Mouse (Mus musculus): ENCODE measurements at regions not wholly inside any gene's neighbourhood (a gene's known extent, or its start where the extent isn't known, plus 50 kb on each side); places are given as distances from the start of the nearest gene placed in this dataset.
"Not testable (repeated sequence)": the region's sequence is repeated elsewhere in the genome, so short reads cannot be mapped to it uniquely, and the experiment has no call there.

GRCm38 (mm10) chrX:99732526-99732925 is 88.3 kb upstream of the Tmem28 start:
- ATAC-seq (ENCODE audit: low FRiP score) (no peak), DNase-seq (ENCODE audit: low spot score) (no peak)
- Histone ChIP-seq H3K36me3 (replicated peaks; ENCODE audit: control insufficient read depth, insufficient read depth) (no peaks in the 10 kb centered on the region), H3K4me2 (replicated peaks) (no peak overlapping the region), H3K27ac (no peak overlapping the region), H3K4me3 (replicated peaks; ENCODE audit: low read length) (no peak overlapping the region), H3K27me3 (ENCODE audit: control insufficient read depth, insufficient read depth, low read length) (peaks cover 22% of the 10 kb centered on the region), H3K4me1 (replicated peaks; ENCODE audit: control insufficient read depth, insufficient read depth, low read length) (no peaks in the 10 kb centered on the region), H3K9me3 (ENCODE audit: control insufficient read depth, low read length) (no peaks in the 10 kb centered on the region), H3K9ac (no peak overlapping the region)
- 75% methylated on average over 2 of the region's 2 CpGs for WGBS

GRCm38 (mm10) chrX:99725101-99725500 is 95.7 kb upstream of the Tmem28 start:
- no peaks in the 10 kb centered on the region for H3K4me1 ChIP-seq (replicated peaks; ENCODE audit: control insufficient read depth, insufficient read depth, low read length)
- H3K4me3 ChIP-seq (replicated peaks; ENCODE audit: low read length) = no peak overlapping the region
- DNase-seq (ENCODE audit: low spot score) (peak; percentile 56), ATAC-seq (ENCODE audit: low FRiP score) (no peak)
- 0% methylated on average over 1 of the region's 1 CpGs for WGBS
- H3K4me2 ChIP-seq (replicated peaks) = no peak overlapping the region
- H3K27ac ChIP-seq = no peak overlapping the region
- H3K27me3 ChIP-seq (ENCODE audit: control insufficient read depth, insufficient read depth, low read length) = peaks cover 4% of the 10 kb centered on the region; the same call in 1 of the 2 replicates
- H3K9ac ChIP-seq = no peak overlapping the region
- H3K9me3 ChIP-seq (ENCODE audit: control insufficient read depth, low read length) = no peaks in the 10 kb centered on the region
- no peaks in the 10 kb centered on the region for H3K36me3 ChIP-seq (replicated peaks; ENCODE audit: control insufficient read depth, insufficient read depth)

GRCm38 (mm10) chrX:99695366-99695765 is 125.5 kb upstream of the Tmem28 start:
- no peak for ATAC-seq (ENCODE audit: low FRiP score)
- DNase-seq (ENCODE audit: low spot score) = no peak
- Histone ChIP-seq H3K4me3 (replicated peaks; ENCODE audit: low read length) (no peak overlapping the region), H3K4me1 (replicated peaks; ENCODE audit: control insufficient read depth, insufficient read depth, low read length) (no peaks in the 10 kb centered on the region), H3K9ac (no peak overlapping the region), H3K36me3 (replicated peaks; ENCODE audit: control insufficient read depth, insufficient read depth) (no peaks in the 10 kb centered on the region), H3K27me3 (ENCODE audit: control insufficient read depth, insufficient read depth, low read length) (peaks cover 12% of the 10 kb centered on the region; the same call in 1 of the 2 replicates), H3K27ac (no peak overlapping the region), H3K9me3 (ENCODE audit: control insufficient read depth, low read length) (no peaks in the 10 kb centered on the region), H3K4me2 (replicated peaks) (no peak overlapping the region)
- 60% methylated on average over 4 of the region's 4 CpGs for WGBS

GRCm38 (mm10) chrX:99690971-99691370 is 129.8 kb upstream of the Tmem28 start:
- Histone ChIP-seq H3K36me3 (replicated peaks; ENCODE audit: control insufficient read depth, insufficient read depth) (no peaks in the 10 kb centered on the region), H3K4me1 (replicated peaks; ENCODE audit: control insufficient read depth, insufficient read depth, low read length) (no peaks in the 10 kb centered on the region), H3K27me3 (ENCODE audit: control insufficient read depth, insufficient read depth, low read length) (peaks cover 16% of the 10 kb centered on the region; the same call in 1 of the 2 replicates), H3K9ac (no peak overlapping the region), H3K9me3 (ENCODE audit: control insufficient read depth, low read length) (no peaks in the 10 kb centered on the region), H3K27ac (no peak overlapping the region), H3K4me2 (replicated peaks) (no peak overlapping the region), H3K4me3 (replicated peaks; ENCODE audit: low read length) (no peak overlapping the region)
- no peak for DNase-seq (ENCODE audit: low spot score)
- 74% methylated on average over 4 of the region's 4 CpGs for WGBS
- no peak for ATAC-seq (ENCODE audit: low FRiP score)

- no peaks in the 10 kb centered on the region for H3K9me3 ChIP-seq (ENCODE audit: control insufficient read depth, low read length)
- ATAC-seq (ENCODE audit: low FRiP score) (no peak), DNase-seq (ENCODE audit: low spot score) (no peak)
- H3K27ac ChIP-seq = no peak overlapping the region
- WGBS = 78% methylated on average over 4 of the region's 4 CpGs
- H3K9ac ChIP-seq = no peak overlapping the region
- no peak overlapping the region for H3K4me2 ChIP-seq (replicated peaks)
- no peak overlapping the region for H3K4me3 ChIP-seq (replicated peaks; ENCODE audit: low read length)
- no peaks in the 10 kb centered on the region for H3K4me1 ChIP-seq (replicated peaks; ENCODE audit: control insufficient read depth, insufficient read depth, low read length)
- H3K27me3 ChIP-seq (ENCODE audit: control insufficient read depth, insufficient read depth, low read length) = peaks cover 16% of the 10 kb centered on the region; the same call in 1 of the 2 replicates
- no peaks in the 10 kb centered on the region for H3K36me3 ChIP-seq (replicated peaks; ENCODE audit: control insufficient read depth, insufficient read depth)
Observed at GRCm38 (mm10) chrX:99689761-99690160, 131.1 kb upstream of the Tmem28 start.

- not testable (repeated sequence) for H3K27ac ChIP-seq; H3K4me3 ChIP-seq (replicated peaks; ENCODE audit: low read length); ATAC-seq (ENCODE audit: low FRiP score); H3K9ac ChIP-seq; DNase-seq (ENCODE audit: low spot score); H3K36me3 ChIP-seq (replicated peaks; ENCODE audit: control insufficient read depth, insufficient read depth); H3K9me3 ChIP-seq (ENCODE audit: control insufficient read depth, low read length); H3K4me2 ChIP-seq (replicated peaks); H3K4me1 ChIP-seq (replicated peaks; ENCODE audit: control insufficient read depth, insufficient read depth, low read length); H3K27me3 ChIP-seq (ENCODE audit: control insufficient read depth, insufficient read depth, low read length)
Observed at GRCm38 (mm10) chrX:99682491-99682890, 138.3 kb upstream of the Tmem28 start.

GRCm38 (mm10) chrX:99667596-99667995 is 153.2 kb upstream of the Tmem28 start:
- ATAC-seq (ENCODE audit: low FRiP score) (no peak), DNase-seq (ENCODE audit: low spot score) (no peak)
- Histone ChIP-seq H3K36me3 (replicated peaks; ENCODE audit: control insufficient read depth, insufficient read depth) (no peaks in the 10 kb centered on the region), H3K4me2 (replicated peaks) (no peak overlapping the region), H3K9me3 (ENCODE audit: control insufficient read depth, low read length) (no peaks in the 10 kb centered on the region), H3K4me1 (replicated peaks; ENCODE audit: control insufficient read depth, insufficient read depth, low read length) (no peaks in the 10 kb centered on the region), H3K27ac (no peak overlapping the region), H3K4me3 (replicated peaks; ENCODE audit: low read length) (no peak overlapping the region), H3K9ac (no peak overlapping the region), H3K27me3 (ENCODE audit: control insufficient read depth, insufficient read depth, low read length) (peaks cover 22% of the 10 kb centered on the region)
- WGBS = 89% methylated on average over 2 of the region's 2 CpGs

- no peak overlapping the region for H3K27ac ChIP-seq
- 79% methylated on average over 3 of the region's 3 CpGs for WGBS
Observed at GRCm38 (mm10) chrX:99662566-99662965, 158.3 kb upstream of the Tmem28 start.

GRCm38 (mm10) chrX:99659496-99660140 is 161.2 kb upstream of the Tmem28 start:
- DNase-seq (ENCODE audit: low spot score) (no peak), ATAC-seq (ENCODE audit: low FRiP score) (no peak)
- no peaks in the 10 kb centered on the region for H3K36me3 ChIP-seq (replicated peaks; ENCODE audit: control insufficient read depth, insufficient read depth)
- WGBS = 11% methylated on average over 8 of the region's 8 CpGs
- H3K27ac ChIP-seq = no peak overlapping the region
- H3K4me1 ChIP-seq (replicated peaks; ENCODE audit: control insufficient read depth, insufficient read depth, low read length) = no peaks in the 10 kb centered on the region
- H3K4me3 ChIP-seq (replicated peaks; ENCODE audit: low read length) = no peak overlapping the region
- H3K4me2 ChIP-seq (replicated peaks) = no peak overlapping the region
- H3K9me3 ChIP-seq (ENCODE audit: control insufficient read depth, low read length) = no peaks in the 10 kb centered on the region
- no peak overlapping the region for H3K9ac ChIP-seq
- peaks cover 44% of the 10 kb centered on the region for H3K27me3 ChIP-seq (ENCODE audit: control insufficient read depth, insufficient read depth, low read length)

More at GRCm38 (mm10) chrX:99662566-99662965, 158.3 kb upstream of the Tmem28 start:
- Histone ChIP-seq H3K9ac (no peak overlapping the region), H3K4me3 (replicated peaks; ENCODE audit: low read length) (no peak overlapping the region), H3K9me3 (ENCODE audit: control insufficient read depth, low read length) (no peaks in the 10 kb centered on the region), H3K4me1 (replicated peaks; ENCODE audit: control insufficient read depth, insufficient read depth, low read length) (no peaks in the 10 kb centered on the region), H3K36me3 (replicated peaks; ENCODE audit: control insufficient read depth, insufficient read depth) (no peaks in the 10 kb centered on the region), H3K27me3 (ENCODE audit: control insufficient read depth, insufficient read depth, low read length) (peaks cover 35% of the 10 kb centered on the region), H3K4me2 (replicated peaks) (no peak overlapping the region)
- DNase-seq (ENCODE audit: low spot score) (no peak), ATAC-seq (ENCODE audit: low FRiP score) (no peak)

All from hindbrain, embryonic 14.5 days (tissue).